Comparison of ENCODE assay signal across 8 mouse cellular contexts in genomic region chr3:50694497-50694896, GRCm38 (mm10).
A peak's percentile ranks its signal among the peaks of the same experiment; 100 is the strongest.
DNase-seq lines count a peak whose midpoint lies in the region; ATAC-seq lines count a peak whose summit lies in the region.

No protein-coding gene starts in this region.

- H3K4me3 ChIP-seq in hindbrain, embryonic 13.5 days, result no peak overlapping the region
- H3K4me3 ChIP-seq in hindbrain, embryonic 12.5 days, result no peak overlapping the region

- no peak overlapping the region for H3K4me2 ChIP-seq in hindbrain, embryonic 13.5 days
- no peak overlapping the region for H3K4me2 ChIP-seq in hindbrain, embryonic 12.5 days (replicated peaks)

- peak overlapping the region; percentile 31; the same call in 1 of the 2 replicates for H3K27ac ChIP-seq in hindbrain, embryonic 13.5 days
- H3K27ac ChIP-seq in hindbrain, embryonic 12.5 days, result no peak overlapping the region

- ATAC-seq in hindbrain, embryonic 13.5 days (ENCODE audit: low FRiP score), result no peak
- ATAC-seq in hindbrain, embryonic 12.5 days (ENCODE audit: low FRiP score), result no peak

- H3K9ac ChIP-seq in hindbrain, embryonic 13.5 days, result no peak overlapping the region
- no peak overlapping the region for H3K9ac ChIP-seq in hindbrain, embryonic 12.5 days

- H3K36me3 ChIP-seq in hindbrain, embryonic 13.5 days, result no peaks in the 10 kb centered on the region
- H3K36me3 ChIP-seq in hindbrain, embryonic 12.5 days, result no peaks in the 10 kb centered on the region

- WGBS in hindbrain, embryonic 13.5 days, result 37% methylated on average over 8 of the region's 8 CpGs
- WGBS in hindbrain, embryonic 12.5 days, result 48% methylated on average over 8 of the region's 8 CpGs

- no peaks in the 10 kb centered on the region for H3K27me3 ChIP-seq in hindbrain, embryonic 13.5 days
- no peaks in the 10 kb centered on the region for H3K27me3 ChIP-seq in hindbrain, embryonic 12.5 days

- H3K4me1 ChIP-seq in hindbrain, embryonic 13.5 days (replicated peaks), result peaks cover 5% of the 10 kb centered on the region; the same call in 1 of the 2 replicates
- no peaks in the 10 kb centered on the region for H3K4me1 ChIP-seq in hindbrain, embryonic 12.5 days

- DNase-seq in cerebellum, adult 9-10 months, result peak; percentile 13
- DNase-seq in frontal cortex, postnatal 36 days (ENCODE audit: low spot score in 2 of 2), result peak; percentile 26 to 33
- peak; percentile 5 for DNase-seq in lung, postnatal 25 days (ENCODE audit: low spot score)
- no peak for DNase-seq in urinary bladder, postnatal 4 days (ENCODE audit: low spot score in 2 of 2)
- DNase-seq in adrenal gland, postnatal 10 days, result no peak
- DNase-seq in urinary bladder, adult 2 months (ENCODE audit: low spot score), result no peak

- no peaks in the 10 kb centered on the region for H3K9me3 ChIP-seq in hindbrain, embryonic 13.5 days
- no peaks in the 10 kb centered on the region for H3K9me3 ChIP-seq in hindbrain, embryonic 12.5 days (replicated peaks)

Comparison
In these comparisons a context has a peak if more than half of its experiments do, and no peak if none do; other contexts are left out.
1. DNase-seq: peak in cerebellum, adult 9-10 months (single experiment), frontal cortex, postnatal 36 days (2 of 2) and lung, postnatal 25 days (single experiment); none in urinary bladder, postnatal 4 days (0 of 2), adrenal gland, postnatal 10 days (single experiment) and urinary bladder, adult 2 months (single experiment).